Mouse (Mus musculus) left cerebral cortex, adult 11 months (tissue): ENCODE results near the gene Olfr164.

Source experiments
- DNase-seq: peaks from one replicate; pipeline ENCODE4 v3.0.0; 2022; ENCODE audit warnings: low spot score

The Olfr164 gene

GRCm38 (mm10) chr16:19313964-19314363 is at the start of gene Olfr164:
Olfr164 (minus strand) TSS chr16:19314064.
- DNase-seq, result no peak

DNA sequence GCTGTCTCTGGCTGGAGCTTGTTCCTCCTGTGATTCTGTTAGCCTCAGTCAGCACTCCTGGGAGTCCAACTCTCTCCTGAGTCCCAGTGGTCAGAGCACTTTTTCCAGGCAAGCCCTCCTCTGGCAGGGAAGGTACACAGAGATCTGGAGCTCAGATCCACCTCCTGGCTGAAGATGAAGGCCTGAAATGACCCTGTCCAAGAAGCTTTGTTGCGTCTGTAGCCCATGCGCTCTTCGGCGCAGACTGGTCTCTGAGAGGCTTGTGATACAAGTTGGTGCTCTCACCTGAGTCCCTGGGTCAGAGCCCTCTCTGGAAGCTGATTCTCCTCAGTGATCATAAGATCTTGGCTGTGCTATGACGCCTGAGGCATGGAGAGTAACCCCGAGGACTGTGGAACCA is 35.2 kb upstream of the Olfr164 start:
- DNase-seq, result no peak

GRCm38 (mm10) chr16:19263235-19263634 is 50.6 kb downstream of the Olfr164 start:
- DNase-seq, result no peak

- no peak for DNase-seq
These were observed 53.1 kb downstream of the Olfr164 start for GRCm38 (mm10) chr16:19260780-19261179.

- DNase-seq, result no peak
These were observed 68.0 kb downstream of the Olfr164 start for GRCm38 (mm10) chr16:19245835-19246234.

GRCm38 (mm10) chr16:19241539-19242025 is 72.3 kb downstream of the Olfr164 start:
- DNase-seq, result no peak

DNA sequence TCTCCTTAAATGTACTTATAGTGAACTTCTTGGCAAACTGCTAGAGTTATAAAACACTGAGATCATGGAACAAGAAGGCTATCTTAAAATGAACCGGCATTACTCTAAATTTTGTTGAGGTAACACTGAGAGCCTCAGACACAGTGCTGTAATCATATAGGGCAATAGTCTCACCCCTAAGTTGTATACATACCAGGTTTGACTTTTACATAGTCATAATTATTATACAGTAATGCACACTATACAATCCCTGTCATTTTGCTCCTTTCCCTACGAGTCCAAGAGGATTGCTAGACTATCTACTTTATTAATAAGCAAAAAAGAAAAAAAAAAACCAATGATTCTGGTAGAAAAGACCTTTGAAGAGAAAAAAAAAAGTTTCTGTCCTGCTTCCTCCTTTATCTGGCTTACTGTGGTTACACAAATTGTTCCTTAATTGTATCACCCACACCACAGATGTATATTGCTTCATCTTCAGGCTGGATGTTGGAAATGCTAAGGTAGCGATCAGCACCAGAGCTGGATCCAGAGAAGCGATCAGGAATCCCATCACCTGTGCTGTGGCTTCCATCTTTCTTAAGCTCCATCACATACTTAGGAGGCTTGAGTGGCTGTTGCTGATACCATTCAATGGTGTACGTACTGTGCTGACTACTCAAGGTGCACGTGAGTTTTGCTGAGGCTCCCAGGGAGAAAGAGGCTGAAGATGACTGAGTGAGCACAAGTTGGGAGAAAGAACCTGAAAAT is 72.9 kb downstream of the Olfr164 start:
- DNase-seq, result no peak

DNA sequence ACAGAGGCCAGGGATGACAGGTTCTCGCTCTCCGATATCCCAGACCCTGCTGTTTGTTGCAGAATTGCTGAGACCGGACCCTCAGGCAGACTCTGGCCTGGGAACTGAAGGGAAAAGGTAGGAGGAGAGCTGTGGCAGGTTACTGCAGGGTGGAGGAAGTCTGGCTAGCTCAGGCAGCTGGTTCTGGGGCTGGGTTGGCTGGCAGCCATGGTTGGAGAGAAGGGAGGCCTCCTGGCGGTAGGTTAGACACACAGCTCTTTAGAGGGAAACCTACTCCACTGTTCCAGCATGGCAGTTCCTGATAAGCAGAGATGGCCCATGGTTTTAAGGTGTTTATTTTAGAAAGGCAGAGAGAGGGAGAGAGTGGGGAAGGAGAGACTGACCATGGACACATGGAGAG is 77.1 kb downstream of the Olfr164 start:
- no peak for DNase-seq
